Mouse (Mus musculus) layer of hippocampus, postnatal 25 days (tissue): Measurements from ENCODE around the gene Syt9. TPM values are rescaled to one million over a fixed set of nuclear protein-coding genes. Genes with fewer than 3 reads are reported as not detected.

Experiments
- DNase-seq, 2 experiments: peaks; one replicate each; pipeline ENCODE4 v3.0.0; 2022; ENCODE audit warnings: mixed read lengths in 2 of 2, low spot score in 1 of 2; ENCODE audit errors: extremely low spot score in 1 of 2
- total RNA-seq, 2 experiments: library from RNA; stranded (reverse); gene quantifications; 2 replicates each; pipeline ENCODE4 v1.2.3; 2021

The Syt9 gene
- total RNA-seq, 2 experiments from 2014 or later, result 3.7 to 5.9 TPM

- DNase-seq, result no peak
Observed at GRCm38 (mm10) chr7:107536516-107536915, 166.0 kb downstream of the Syt9 start.

- no peak for DNase-seq
Observed at GRCm38 (mm10) chr7:107540034-107540433, 169.5 kb downstream of the Syt9 start.

DNA sequence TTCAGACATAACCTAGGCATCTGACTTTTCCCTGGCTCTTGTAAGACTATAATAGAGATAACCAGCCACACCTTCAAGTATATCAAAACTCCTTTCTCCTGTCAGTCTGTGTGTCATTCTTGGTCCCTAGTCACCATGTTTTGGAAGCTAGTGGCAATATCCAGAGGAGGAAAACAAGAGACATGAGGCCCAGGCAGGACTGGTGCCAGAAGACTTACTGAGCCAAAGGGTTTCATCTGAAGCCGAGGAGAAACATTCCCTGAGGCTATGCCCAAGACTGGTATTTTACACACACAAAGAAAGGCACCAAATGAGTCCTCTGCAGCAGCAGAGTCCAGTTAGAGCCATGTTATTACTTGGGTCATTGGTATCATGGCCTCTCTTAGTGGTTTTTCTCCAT, 174.5 kb downstream of the Syt9 start:
- DNase-seq, result no peak

DNA sequence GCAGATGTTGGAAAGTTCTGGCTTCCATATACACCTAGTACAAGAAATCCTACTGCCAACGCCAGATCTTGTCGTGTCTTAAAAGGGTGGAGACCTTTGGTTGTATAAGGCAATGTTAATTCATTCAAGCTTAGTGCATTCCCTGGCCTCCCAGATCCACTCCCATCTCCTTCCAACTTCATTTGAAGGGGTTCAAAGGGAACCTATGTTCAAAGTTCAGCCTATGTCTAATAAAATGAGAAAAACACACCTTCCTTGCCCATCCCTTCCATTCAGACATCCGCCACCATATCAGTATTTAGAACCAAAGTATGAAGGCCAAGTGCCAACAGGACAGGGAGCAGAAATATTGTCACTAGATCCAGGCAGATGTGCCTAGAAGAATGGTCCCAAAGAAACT, 177.3 kb downstream of the Syt9 start:
- no peak for DNase-seq

GRCm38 (mm10) chr7:107553461-107553860, 182.9 kb downstream of the Syt9 start:
- DNase-seq, result no peak

- DNase-seq, result peak in 1 of 2 experiments; percentile 22
Observed at GRCm38 (mm10) chr7:107555906-107556305, 185.4 kb downstream of the Syt9 start.

DNA sequence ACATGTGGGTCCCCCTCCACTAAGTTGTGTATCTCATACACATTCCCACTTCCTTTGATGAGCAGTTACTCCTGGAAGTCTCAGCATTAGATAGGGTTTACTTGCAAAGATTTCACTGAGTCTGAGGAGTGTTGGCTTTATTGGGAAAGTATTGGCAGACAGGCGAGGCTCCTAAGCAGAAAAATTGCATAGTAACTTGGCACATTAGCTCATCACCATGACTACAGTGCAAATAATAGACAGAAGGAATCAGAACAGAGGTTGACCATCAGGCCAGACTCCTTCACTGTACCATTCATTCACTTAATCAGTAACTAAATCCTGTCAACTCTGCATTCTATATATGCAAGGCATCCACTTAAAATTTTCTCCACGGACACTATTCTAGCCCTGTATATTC, 190.1 kb downstream of the Syt9 start:
- DNase-seq, result no peak

DNA sequence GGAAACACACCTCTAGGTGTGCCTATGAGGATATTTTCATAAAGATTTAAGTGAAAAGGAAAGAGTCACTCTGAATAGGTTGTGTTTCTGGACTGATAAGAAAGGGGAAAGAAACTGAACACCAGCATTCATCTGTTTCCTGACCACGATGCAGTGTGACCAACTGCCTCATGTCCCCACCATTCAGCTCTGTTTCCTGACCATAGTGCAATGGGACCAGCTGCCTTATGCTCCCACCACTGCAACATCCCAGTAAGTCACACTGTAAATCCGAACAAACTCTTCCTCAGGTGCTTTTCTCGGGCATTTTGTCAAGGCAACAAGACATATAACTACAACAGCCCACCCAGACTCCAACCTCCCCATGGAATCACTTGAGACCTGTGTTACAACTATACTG, 191.1 kb downstream of the Syt9 start:
- no peak for DNase-seq

- no peak for DNase-seq
Observed at GRCm38 (mm10) chr7:107563727-107564126, 193.2 kb downstream of the Syt9 start.

GRCm38 (mm10) chr7:107567261-107567671, 196.7 kb downstream of the Syt9 start, which contains the start of gene Olfml1:
Gene Olfml1 (plus strand): TSS chr7:107567446.
- peak in 1 of 2 experiments; percentile 4 for DNase-seq

- DNase-seq, result no peak
Observed at GRCm38 (mm10) chr7:107567674-107568073, 197.1 kb downstream of the Syt9 start.

GRCm38 (mm10) chr7:107568971-107569370, 198.4 kb downstream of the Syt9 start:
- DNase-seq, result no peak

GRCm38 (mm10) chr7:107573856-107574255, 203.3 kb downstream of the Syt9 start:
- DNase-seq, result no peak

DNA sequence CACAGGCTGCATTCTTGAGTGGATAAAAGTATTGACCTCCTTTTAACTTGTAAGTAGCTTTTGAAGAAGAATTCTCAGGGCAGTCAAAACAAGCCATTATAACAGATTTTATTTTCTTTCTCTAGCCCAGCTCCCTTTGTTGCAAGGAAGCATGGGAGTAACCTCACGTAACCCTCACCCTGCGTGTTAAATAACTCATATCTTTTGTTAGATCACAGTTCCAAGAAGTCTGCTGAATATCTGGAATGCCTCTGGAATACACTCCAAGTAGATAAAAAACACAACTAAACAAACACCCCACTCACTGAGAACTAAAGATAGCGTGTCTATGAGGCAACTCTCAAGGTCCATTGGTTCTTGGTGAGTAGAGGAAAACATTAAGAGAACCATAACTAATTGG, 203.7 kb downstream of the Syt9 start:
- DNase-seq, result no peak

GRCm38 (mm10) chr7:107592641-107593040, 222.1 kb downstream of the Syt9 start:
- DNase-seq, result no peak

DNA sequence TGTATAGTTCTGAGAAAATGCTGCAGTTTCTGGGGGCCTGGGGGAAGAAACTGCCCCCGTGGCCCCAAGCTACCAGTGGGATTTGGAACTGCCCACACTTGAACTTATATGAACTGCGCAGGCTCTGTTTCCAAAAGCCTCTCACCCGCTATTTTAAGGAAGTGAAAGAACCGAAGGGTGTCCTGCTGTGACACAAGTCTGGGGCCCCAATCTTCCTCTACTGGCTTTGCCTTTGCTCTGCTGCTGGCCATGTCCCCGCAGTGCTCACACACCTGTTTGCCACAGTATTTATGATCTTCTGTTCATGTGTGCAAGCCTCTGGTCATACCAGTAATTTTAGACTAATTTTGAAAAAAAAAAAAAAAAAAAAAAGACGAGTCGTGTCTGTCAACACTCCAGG, 223.4 kb downstream of the Syt9 start:
- DNase-seq, result no peak

DNA sequence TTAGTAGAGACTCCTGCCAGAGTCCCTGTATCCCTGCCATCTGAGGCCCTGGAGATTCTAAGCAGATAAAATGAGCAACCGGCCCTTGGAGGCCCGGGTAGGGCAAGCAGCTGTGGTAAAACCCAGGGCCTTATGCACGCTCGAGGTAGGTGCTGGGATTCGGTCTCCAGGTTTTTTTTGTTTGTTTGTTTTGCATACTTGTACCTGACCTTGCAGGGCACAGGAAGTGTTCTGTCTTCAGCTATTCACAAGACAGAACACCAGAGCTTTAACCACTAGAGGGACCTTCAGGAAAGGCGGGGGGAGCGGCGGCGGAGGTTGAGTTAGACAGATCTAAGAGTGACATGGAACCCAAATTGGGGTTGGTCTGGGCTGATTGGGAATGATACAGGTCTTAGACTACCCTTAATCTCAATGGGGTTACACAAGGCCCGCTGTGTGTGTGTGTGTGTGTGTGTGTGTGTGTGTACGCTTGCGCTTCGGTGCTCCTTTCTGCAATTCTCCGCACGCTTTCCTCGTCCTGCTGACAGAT, 223.9 kb downstream of the Syt9 start:
- peak; percentile 33 to 41 for DNase-seq

- peak; percentile 64 to 68 for DNase-seq
Observed at GRCm38 (mm10) chr7:107594857-107595402, 224.4 kb downstream of the Syt9 start, which contains the start of gene Ppfibp2. Gene Ppfibp2 (plus strand): TSS chr7:107595207.

GRCm38 (mm10) chr7:107595426-107595825, 224.9 kb downstream of the Syt9 start:
- DNase-seq, result no peak

GRCm38 (mm10) chr7:107596753-107597152, 226.2 kb downstream of the Syt9 start:
- no peak for DNase-seq

DNA sequence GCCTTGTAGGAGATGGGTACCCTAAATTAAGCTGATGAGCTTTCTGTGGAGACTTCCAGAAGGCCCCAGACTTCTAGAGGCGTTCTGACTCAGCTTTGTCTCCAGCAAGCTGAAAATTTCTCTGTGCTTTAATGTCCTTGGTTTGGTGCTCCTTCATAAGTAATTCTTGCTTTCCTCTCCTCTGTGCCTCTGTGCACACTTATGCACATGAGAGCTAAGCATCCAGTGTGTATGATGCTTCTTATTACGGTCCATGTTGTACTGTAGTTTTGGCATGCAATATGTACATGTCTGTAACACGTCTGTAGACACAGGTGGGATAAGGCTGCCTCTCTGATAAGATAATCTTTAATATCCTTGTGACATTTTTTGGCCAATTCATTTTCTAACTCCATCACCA, 227.4 kb downstream of the Syt9 start:
- DNase-seq, result no peak
